Mouse (Mus musculus) embryo, embryonic 11.5 days (tissue): ENCODE data around the gene Phldb1.

ENCODE experiments used
- DNase-seq: peaks from one replicate; pipeline ENCODE4 v3.0.0-alpha.2; 2012; ENCODE audit warnings: low read depth, low spot score

Gene Phldb1

DNA sequence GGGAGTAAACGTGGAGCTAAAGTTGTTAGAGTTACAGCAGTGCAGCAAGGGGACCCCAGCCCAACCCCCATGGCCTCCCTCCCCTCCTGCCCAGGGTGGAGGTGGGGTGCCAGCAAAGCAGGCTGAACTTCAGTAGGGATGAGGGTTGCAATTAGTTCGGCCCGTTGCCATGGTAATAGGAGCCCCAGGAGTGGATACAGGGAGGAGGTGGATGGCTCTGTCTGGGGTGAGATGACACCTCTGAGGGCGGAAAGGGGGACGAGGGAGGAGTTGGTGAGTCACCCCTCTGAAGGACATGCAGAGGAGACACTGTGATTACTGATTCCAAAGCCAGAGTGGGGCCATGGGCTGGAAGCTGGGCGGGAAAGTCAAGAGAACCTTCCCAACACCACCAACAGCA is 26.1 kb downstream of the Phldb1 start:
- DNase-seq: no peak

- peak; percentile 61 for DNase-seq
Observed at GRCm38 (mm10) chr9:44708429-44708765, 26.6 kb downstream of the Phldb1 start.

GRCm38 (mm10) chr9:44707749-44708428 is 27.1 kb downstream of the Phldb1 start:
- DNase-seq: no peak

- no peak for DNase-seq
Observed at GRCm38 (mm10) chr9:44699730-44700129, 35.3 kb downstream of the Phldb1 start.

GRCm38 (mm10) chr9:44699196-44699595 is 35.8 kb downstream of the Phldb1 start:
- no peak for DNase-seq

DNA sequence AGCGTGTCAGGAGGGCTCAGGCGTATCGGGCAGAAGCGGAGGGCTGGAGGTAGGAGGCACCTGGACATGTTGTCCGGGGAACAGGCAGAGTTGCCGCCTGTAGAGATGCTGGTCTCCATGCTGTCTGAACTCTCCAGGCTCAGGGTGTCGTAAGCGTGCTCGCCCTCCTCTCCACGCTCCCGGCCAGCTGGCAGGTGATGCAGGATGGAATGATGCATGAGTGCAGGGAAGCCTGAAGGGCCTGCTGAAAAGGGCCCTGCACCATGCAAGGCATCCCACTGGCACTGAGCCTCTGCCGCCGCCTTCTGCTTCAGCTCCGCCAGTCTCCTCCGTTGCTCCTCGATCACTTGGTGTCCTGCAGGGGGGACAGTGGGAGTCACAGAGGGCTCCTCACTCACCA is 37.1 kb downstream of the Phldb1 start:
- no peak for DNase-seq

DNA sequence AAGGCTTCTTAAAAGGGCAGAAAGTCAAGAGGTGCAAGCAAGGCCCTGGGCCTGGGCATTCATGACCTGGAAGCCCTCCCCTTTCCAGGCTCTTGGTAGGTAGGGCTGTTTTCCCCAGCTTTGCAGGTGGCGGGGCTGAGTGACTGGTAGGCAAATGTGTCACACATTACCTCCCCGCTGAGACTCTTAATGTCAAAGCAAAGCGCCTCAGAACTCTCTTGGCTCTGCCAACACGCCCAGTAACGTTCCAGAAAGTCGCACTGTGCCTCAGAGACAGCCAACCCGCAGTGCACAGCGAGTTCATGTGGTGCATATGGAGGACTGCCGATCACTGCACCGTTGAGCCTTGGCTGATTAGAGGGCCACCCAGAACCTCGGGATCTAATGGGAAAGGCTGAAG is 41.9 kb downstream of the Phldb1 start:
- DNase-seq: no peak

DNA sequence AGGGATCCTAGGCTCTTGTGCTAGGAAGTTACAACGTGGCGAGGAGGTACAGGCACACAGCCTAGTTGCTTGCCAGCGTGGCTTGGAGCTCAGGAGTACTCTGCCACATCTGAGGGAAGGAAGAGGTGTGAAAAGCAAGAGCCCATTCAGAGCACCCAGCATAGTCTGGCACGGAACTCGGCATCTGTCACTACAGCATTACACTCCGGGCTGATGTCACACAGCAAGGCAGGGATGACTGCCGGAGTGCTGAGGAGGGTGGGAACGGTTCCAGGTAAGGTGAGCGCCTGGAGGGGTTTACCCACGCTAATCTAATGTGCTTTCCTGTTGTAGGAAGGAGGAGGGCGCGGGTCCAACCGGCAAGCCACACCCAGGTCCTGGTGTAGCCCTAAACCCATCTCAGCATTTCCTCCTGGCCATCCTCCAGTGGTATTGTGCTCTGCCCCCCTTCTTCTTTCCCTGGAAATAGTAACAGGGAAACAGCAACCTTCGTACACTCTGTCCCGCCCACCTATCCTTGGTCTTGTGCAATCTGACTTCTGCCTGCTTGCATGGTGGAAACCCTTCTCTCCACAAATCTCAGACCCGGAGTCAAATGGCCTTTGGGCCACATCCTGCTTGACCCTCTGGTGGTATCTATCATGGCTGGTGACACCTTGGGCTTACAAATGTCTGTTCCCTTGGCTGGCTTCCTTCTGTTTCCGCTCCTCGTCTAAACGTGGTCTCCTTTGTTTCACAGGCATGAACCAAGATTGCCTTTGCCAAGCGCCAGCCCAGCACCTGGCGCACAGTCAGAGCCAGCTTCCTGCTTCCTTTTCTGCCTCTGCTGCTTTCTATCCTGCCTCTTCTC is 43.1 kb downstream of the Phldb1 start:
- DNase-seq: no peak

DNA sequence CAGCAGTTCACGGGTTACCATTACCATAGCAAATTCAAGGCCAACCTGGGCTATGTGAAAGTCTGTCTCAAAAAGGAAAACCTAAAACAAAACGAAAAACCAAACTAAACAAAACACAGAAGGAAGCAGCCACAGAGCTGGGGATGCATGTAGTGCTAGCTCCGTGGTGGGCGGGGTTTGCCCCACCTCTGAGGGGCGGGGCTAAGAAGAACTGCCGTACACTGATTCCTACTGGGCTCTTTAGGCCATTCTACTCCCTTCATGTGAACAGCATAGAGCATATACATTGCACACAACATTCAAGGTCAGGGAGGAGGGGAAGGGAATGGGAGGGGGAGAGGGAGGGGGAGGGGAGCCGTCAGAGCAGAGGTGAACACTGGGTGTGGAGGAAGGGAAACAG is 44.4 kb downstream of the Phldb1 start:
- peak; percentile 7 for DNase-seq

GRCm38 (mm10) chr9:44688013-44688412 is 47.0 kb downstream of the Phldb1 start:
- DNase-seq: no peak

DNA sequence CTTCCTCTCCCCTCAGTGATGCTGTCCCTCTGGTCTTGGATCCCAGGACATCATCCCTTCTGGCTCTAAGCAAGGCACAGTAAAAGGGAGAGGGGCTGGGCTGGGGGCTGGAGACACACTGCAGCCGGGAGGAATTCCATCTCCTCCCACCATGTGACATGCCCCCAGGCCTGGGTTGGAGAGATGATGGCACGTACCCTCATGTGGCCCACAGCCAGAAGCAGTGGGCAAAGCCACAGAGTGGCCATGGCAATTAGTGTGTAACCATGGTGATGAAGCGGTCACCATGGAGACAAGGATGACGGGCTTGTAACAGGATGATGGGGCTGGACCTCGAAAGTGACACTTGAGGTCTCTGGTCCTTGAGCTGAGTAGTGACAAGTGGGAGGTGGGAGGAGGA is 48.4 kb downstream of the Phldb1 start:
- DNase-seq: no peak

GRCm38 (mm10) chr9:44685346-44686330 is 49.4 kb downstream of the Phldb1 start:
- DNase-seq: peak; percentile 69

GRCm38 (mm10) chr9:44683046-44683445 is 52.0 kb downstream of the Phldb1 start:
- no peak for DNase-seq

GRCm38 (mm10) chr9:44679565-44679964 is 55.4 kb downstream of the Phldb1 start:
- DNase-seq: no peak

DNA sequence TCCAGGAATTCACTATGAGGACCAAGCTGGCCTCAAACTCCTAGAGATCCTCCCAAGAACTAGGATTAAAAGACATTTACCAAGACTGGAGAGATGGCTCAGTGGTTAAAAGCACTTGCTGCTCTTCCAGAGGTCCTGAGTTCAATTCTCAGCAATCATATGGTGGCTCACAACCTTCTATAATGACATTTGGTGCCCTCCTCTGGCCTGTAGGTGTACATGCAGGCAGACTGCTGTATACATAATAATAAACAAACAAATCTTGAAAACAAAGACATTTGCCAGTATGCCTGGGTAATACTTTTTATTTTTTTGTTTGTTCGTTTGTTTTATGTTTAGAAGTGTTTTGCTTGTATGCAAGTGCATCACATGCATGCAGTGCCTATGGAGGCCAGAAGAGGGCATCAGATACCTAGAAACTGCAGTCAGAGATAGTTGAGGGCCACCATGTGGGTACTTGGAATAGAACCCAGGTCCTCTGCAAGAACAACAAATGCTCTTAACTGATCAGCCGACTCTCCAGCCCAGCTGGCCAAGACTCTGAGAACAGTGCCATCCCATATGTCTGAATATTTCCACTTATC is 56.6 kb downstream of the Phldb1 start:
- no peak for DNase-seq

GRCm38 (mm10) chr9:44673005-44673404 is 62.0 kb downstream of the Phldb1 start, which contains the start of gene Treh:
Gene Treh, plus strand, starts transcription at chr9:44673233.
- no peak for DNase-seq

DNA sequence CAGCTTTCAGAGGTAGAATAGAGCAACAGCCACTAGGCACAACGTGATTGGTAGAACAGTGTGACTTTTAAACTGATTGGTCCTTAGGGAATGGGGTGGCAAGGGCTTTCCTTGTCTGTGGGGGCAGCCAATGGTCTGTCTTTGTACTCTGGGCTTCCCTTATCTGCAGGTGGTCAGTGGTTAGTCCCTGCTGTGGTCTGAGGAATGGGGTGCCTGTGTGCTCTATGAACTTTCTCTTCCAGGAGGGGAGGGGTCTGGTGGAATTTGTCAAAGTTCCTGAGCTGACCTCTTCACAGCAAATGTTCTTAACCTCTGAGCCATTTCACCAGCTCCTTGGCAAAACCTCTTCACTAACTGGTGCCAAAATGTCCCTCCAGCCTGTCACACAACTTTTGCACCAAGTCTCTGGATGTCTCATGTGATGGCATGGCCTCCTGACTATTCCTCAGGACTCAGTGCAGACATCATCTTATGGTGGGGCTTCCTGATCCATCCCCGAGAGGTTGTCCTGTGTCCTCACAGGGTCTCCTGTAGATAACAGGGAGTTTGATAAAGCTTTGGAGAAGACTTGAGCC is 62.6 kb downstream of the Phldb1 start:
- DNase-seq: no peak

GRCm38 (mm10) chr9:44671416-44671815 is 63.6 kb downstream of the Phldb1 start:
- DNase-seq: no peak

DNA sequence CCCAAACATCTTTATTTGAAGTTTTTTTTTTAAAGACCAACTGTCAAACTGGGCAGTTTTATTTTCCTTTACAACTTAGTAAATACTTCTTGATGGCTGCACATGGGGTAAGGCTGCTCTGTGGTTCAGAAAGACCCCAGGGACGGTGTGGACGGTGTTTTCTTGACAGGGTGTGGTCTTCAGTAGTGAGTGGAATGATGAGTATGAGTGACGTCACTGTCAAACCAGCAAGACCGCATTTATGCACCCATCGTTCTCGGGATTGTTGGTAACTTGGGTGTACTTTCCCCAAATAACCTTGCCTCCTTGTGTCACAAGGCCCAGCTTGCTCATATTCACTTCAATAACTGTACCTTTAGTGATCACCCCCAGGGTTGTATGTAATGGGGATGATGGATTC is 71.3 kb downstream of the Phldb1 start:
- no peak for DNase-seq

- peak; percentile 62 for DNase-seq
Observed at GRCm38 (mm10) chr9:44655098-44656066, 79.6 kb downstream of the Phldb1 start.
